Mouse (Mus musculus) ES-Bruce4 (cell line): ENCODE results near the gene Hook2.

Source experiments
- CTCF ChIP-seq: IDR thresholded peaks from one replicate; pipeline ENCODE4 v1.8.1; 2011; ENCODE audit warnings: low read depth, low read length
- EP300 ChIP-seq: IDR thresholded peaks from 2 replicates; pipeline ENCODE4 v1.6.1; 2011; ENCODE audit warnings: low read depth, low read length; ENCODE audit not compliant: insufficient read depth
- POLR2A ChIP-seq: IDR thresholded peaks from one replicate; pipeline ENCODE4 v1.8.1; 2011; ENCODE audit warnings: low read length; ENCODE audit not compliant: insufficient read depth

DNA sequence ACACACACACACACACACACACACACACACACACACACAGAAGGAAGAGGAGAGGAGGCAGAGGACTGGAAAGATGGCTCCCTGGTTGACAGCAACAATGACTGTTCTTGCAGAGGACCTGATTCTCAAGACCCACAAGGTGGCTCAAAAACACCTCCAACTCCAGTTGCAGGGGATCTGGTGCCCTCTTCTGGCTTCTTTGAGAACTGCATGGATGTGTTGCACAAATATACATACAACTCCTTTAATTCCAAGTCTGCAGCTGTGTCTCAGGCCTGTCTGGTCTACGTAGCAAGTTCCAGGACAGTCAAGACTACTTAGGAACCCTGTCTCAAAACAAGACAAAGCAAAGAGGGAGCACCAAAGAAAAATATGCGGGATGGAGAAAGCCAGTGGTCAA is 33.6 kb upstream of the Hook2 start:
- TF ChIP-seq CTCF (peak; percentile 77), EP300 (no peak), POLR2A (no peak)
